Mouse (Mus musculus) layer of hippocampus, postnatal 10 days (tissue): ENCODE data around the gene Tanc2. TPM values are rescaled to one million over a fixed set of nuclear protein-coding genes. Genes with fewer than 3 reads are reported as not detected.

Source experiments
- DNase-seq, 2 experiments: peaks; one replicate each; pipeline ENCODE4 v3.0.0; 2021; ENCODE audit warnings: low spot score in 2 of 2
- total RNA-seq, 2 experiments: library from RNA; stranded (reverse); gene quantifications; 2 replicates each; pipeline ENCODE4 v1.2.3; 2021

Gene Tanc2
- total RNA-seq, 2 experiments from 2014 or later, result 197 to 221 TPM

GRCm38 (mm10) chr11:105922769-105923663 lies 333.2 kb downstream of the Tanc2 start:
- no peak for DNase-seq

- peak; percentile 78 to 80 for DNase-seq
Measured at GRCm38 (mm10) chr11:105927065-105928030, 337.6 kb downstream of the Tanc2 start.

GRCm38 (mm10) chr11:105928171-105928570 lies 338.4 kb downstream of the Tanc2 start:
- DNase-seq, result no peak

- no peak for DNase-seq
Measured at GRCm38 (mm10) chr11:105931380-105931779, 341.6 kb downstream of the Tanc2 start.

GRCm38 (mm10) chr11:105933746-105934145 lies 344.0 kb downstream of the Tanc2 start:
- DNase-seq, result no peak

- no peak for DNase-seq
Measured at GRCm38 (mm10) chr11:105934303-105934711, 344.5 kb downstream of the Tanc2 start.

- DNase-seq, result no peak
Measured at GRCm38 (mm10) chr11:105934816-105935215, 345.0 kb downstream of the Tanc2 start.

- DNase-seq, result no peak
Measured at GRCm38 (mm10) chr11:105935496-105935895, 345.7 kb downstream of the Tanc2 start.

GRCm38 (mm10) chr11:105936200-105936599 lies 346.4 kb downstream of the Tanc2 start:
- peak; percentile 70 to 76 for DNase-seq

GRCm38 (mm10) chr11:105936974-105937373 lies 347.2 kb downstream of the Tanc2 start:
- DNase-seq, result no peak

GRCm38 (mm10) chr11:105938771-105939170 lies 349.0 kb downstream of the Tanc2 start:
- DNase-seq, result no peak

GRCm38 (mm10) chr11:105941973-105942372 lies 352.2 kb downstream of the Tanc2 start:
- DNase-seq, result no peak

- no peak for DNase-seq
Measured at GRCm38 (mm10) chr11:105943133-105944102, 353.6 kb downstream of the Tanc2 start.

GRCm38 (mm10) chr11:105944126-105944621 lies 354.4 kb downstream of the Tanc2 start:
- DNase-seq, result peak; percentile 46 to 65

- no peak for DNase-seq
Measured at GRCm38 (mm10) chr11:105944770-105945672, 355.2 kb downstream of the Tanc2 start.

GRCm38 (mm10) chr11:105946694-105947154 lies 356.9 kb downstream of the Tanc2 start:
- DNase-seq, result no peak

- DNase-seq, result no peak
Measured at GRCm38 (mm10) chr11:105948255-105948654, 358.5 kb downstream of the Tanc2 start.

- no peak for DNase-seq
Measured at GRCm38 (mm10) chr11:105950519-105950918, 360.7 kb downstream of the Tanc2 start.

GRCm38 (mm10) chr11:105951601-105952044 lies 361.8 kb downstream of the Tanc2 start:
- no peak for DNase-seq
